Mouse (Mus musculus): ENCODE data around the gene Papolb. TPM values are rescaled to one million over a fixed set of nuclear protein-coding genes. Genes with fewer than 3 reads are reported as not detected.
A peak's percentile ranks its signal among the peaks of the same experiment; 100 is the strongest.

Gene Papolb
- polyA plus RNA-seq, 1 experiment from 2014 or later, result not detected

DNA sequence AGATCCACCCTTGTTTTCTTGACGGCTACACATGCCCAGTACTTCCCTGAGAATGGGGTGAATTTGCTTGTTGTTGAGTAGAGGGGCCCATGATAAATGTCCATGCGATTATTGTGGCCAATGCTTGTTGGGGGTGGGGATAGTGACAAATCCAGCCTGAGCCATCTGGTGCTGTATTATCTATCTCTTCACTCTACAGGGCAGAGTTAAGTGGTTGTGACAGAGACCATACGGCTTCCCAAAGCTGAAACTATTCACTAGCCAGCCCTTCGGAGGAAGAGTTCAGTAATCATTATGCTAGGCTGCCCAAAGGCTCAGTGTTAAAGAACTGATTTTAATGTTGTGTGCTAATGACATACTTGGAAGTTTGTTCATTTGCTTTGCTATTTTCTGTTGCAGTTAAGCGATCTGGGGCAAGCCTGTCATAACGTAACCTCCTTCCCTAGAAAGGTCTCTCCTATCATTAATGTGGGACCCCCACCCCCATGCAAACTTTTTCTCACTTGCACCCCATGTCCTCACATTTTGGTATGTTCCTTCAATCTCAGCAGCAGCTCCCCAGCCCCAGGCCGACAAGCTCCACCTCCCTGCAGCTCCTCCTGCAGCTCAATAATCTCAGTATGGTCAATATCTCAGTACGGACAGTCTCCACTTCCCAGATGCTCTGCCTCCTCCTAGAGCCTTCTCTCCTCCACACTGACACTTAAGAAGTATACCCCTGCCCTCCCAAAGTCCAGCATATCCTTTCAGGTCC lies 5.0 kb downstream of the Papolb start:
- Histone ChIP-seq H3K36me3 (ENCODE audit: control insufficient read depth, insufficient read depth, low read length) (no peaks in the 10 kb centered on the region), H3K9me3 (replicated peaks; ENCODE audit: control insufficient read depth, low read length) (no peaks in the 10 kb centered on the region), H3K27me3 (ENCODE audit: control insufficient read depth, insufficient read depth, low read length) (peaks cover under 1% of the 10 kb centered on the region; the same call in 1 of the 2 replicates), H3K9ac (ENCODE audit: low read length) (no peak overlapping the region), H3K27ac (ENCODE audit: low read length) (peak overlapping the region; percentile 56), H3K4me1 (ENCODE audit: control insufficient read depth, insufficient read depth, low read length) (no peaks in the 10 kb centered on the region), H3K4me3 (replicated peaks; ENCODE audit: low read length) (no peak overlapping the region), H3K4me2 (ENCODE audit: low read depth, low read length) (no peak overlapping the region)
- 0 out of 2 replicates have a peak, but pooled peaks have one; percentile 7 for ATAC-seq (ENCODE audit: insufficient read depth, low FRiP score)
- WGBS, result 55% methylated on average over 8 of the region's 8 CpGs

GRCm38 (mm10) chr5:142521195-142521866 lies 8.5 kb downstream of the Papolb start:
- no peaks in the 10 kb centered on the region for H3K27me3 ChIP-seq (ENCODE audit: control insufficient read depth, insufficient read depth, low read length)
- H3K4me1 ChIP-seq (ENCODE audit: control insufficient read depth, insufficient read depth, low read length), result no peaks in the 10 kb centered on the region
- no peak for ATAC-seq (ENCODE audit: insufficient read depth, low FRiP score)
- no peaks in the 10 kb centered on the region for H3K9me3 ChIP-seq (replicated peaks; ENCODE audit: control insufficient read depth, low read length)
- WGBS, result 81% methylated on average over 11 of the region's 11 CpGs
- H3K36me3 ChIP-seq (ENCODE audit: control insufficient read depth, insufficient read depth, low read length), result no peaks in the 10 kb centered on the region
- no peak overlapping the region for H3K27ac ChIP-seq (ENCODE audit: low read length)
- H3K4me3 ChIP-seq (replicated peaks; ENCODE audit: low read length), result no peak overlapping the region
- no peak overlapping the region for H3K9ac ChIP-seq (ENCODE audit: low read length)
- H3K4me2 ChIP-seq (ENCODE audit: low read depth, low read length), result no peak overlapping the region

GRCm38 (mm10) chr5:142520360-142520759 lies 9.5 kb downstream of the Papolb start:
- H3K27me3 ChIP-seq (ENCODE audit: control insufficient read depth, insufficient read depth, low read length), result no peaks in the 10 kb centered on the region
- H3K9ac ChIP-seq (ENCODE audit: low read length), result no peak overlapping the region
- no peaks in the 10 kb centered on the region for H3K9me3 ChIP-seq (replicated peaks; ENCODE audit: control insufficient read depth, low read length)
- no peaks in the 10 kb centered on the region for H3K36me3 ChIP-seq (ENCODE audit: control insufficient read depth, insufficient read depth, low read length)
- no peaks in the 10 kb centered on the region for H3K4me1 ChIP-seq (ENCODE audit: control insufficient read depth, insufficient read depth, low read length)
- no peak overlapping the region for H3K4me3 ChIP-seq (replicated peaks; ENCODE audit: low read length)
- 64% methylated on average over 4 of the region's 4 CpGs for WGBS
- no peak overlapping the region for H3K4me2 ChIP-seq (ENCODE audit: low read depth, low read length)
- ATAC-seq (ENCODE audit: insufficient read depth, low FRiP score), result no peak
- H3K27ac ChIP-seq (ENCODE audit: low read length), result no peak overlapping the region

DNA sequence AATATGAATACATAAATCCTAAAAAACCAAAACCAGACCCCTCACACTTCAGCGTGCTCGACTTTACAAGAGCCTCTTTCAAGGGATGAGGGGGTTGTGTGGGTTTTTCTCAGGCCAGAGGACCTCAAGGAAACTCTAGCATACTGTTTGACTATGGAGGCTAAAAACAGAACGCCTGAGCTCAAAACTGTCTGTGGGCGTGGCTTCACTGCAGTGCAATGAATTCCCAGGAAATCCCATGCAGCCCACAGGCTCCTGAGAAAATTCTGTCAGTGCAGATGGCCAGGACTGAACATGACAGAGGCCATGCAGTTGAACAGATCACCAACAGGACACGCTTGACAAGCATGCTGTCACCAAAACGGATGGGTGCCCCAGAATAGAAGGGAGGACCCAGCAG lies 10.9 kb downstream of the Papolb start:
- WGBS, result 47% methylated on average over 6 of the region's 6 CpGs
- Histone ChIP-seq H3K9ac (ENCODE audit: low read length) (no peak overlapping the region), H3K36me3 (ENCODE audit: control insufficient read depth, insufficient read depth, low read length) (no peaks in the 10 kb centered on the region), H3K4me2 (ENCODE audit: low read depth, low read length) (no peak overlapping the region), H3K4me1 (ENCODE audit: control insufficient read depth, insufficient read depth, low read length) (no peaks in the 10 kb centered on the region), H3K4me3 (replicated peaks; ENCODE audit: low read length) (no peak overlapping the region), H3K27me3 (ENCODE audit: control insufficient read depth, insufficient read depth, low read length) (no peaks in the 10 kb centered on the region), H3K27ac (ENCODE audit: low read length) (no peak overlapping the region), H3K9me3 (replicated peaks; ENCODE audit: control insufficient read depth, low read length) (no peaks in the 10 kb centered on the region)
- no peak for ATAC-seq (ENCODE audit: insufficient read depth, low FRiP score)

GRCm38 (mm10) chr5:142512112-142512511 lies 17.8 kb downstream of the Papolb start:
- Histone ChIP-seq H3K4me1 (ENCODE audit: control insufficient read depth, insufficient read depth, low read length) (peaks cover 8% of the 10 kb centered on the region; the same call in 1 of the 2 replicates), H3K4me3 (replicated peaks; ENCODE audit: low read length) (no peak overlapping the region), H3K27ac (ENCODE audit: low read length) (no peak overlapping the region), H3K4me2 (ENCODE audit: low read depth, low read length) (no peak overlapping the region), H3K36me3 (ENCODE audit: control insufficient read depth, insufficient read depth, low read length) (no peaks in the 10 kb centered on the region), H3K27me3 (ENCODE audit: control insufficient read depth, insufficient read depth, low read length) (no peaks in the 10 kb centered on the region), H3K9ac (ENCODE audit: low read length) (no peak overlapping the region), H3K9me3 (replicated peaks; ENCODE audit: control insufficient read depth, low read length) (no peaks in the 10 kb centered on the region)
- no peak for ATAC-seq (ENCODE audit: insufficient read depth, low FRiP score)
- WGBS, result 74% methylated on average over 4 of the region's 4 CpGs

DNA sequence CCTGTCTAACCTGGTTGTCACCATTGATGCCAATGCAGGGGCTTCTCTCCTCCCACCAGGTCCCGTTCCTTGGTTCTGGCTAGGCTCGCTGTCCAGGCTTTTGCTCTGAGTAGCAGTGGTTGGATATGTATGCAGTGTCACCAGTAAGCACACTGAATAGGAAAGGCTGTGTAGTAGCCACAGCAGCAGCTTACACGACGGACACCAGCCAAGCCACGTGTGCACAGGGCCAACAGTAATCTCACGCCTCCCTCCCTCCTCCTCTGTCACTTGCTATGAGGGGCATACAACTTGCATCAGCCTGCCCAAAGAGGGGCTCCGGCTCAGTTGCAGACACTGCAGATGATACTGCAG lies 19.8 kb downstream of the Papolb start:
- Histone ChIP-seq H3K9ac (ENCODE audit: low read length) (no peak overlapping the region), H3K4me3 (replicated peaks; ENCODE audit: low read length) (no peak overlapping the region), H3K36me3 (ENCODE audit: control insufficient read depth, insufficient read depth, low read length) (no peaks in the 10 kb centered on the region), H3K4me2 (ENCODE audit: low read depth, low read length) (no peak overlapping the region), H3K27me3 (ENCODE audit: control insufficient read depth, insufficient read depth, low read length) (no peaks in the 10 kb centered on the region), H3K9me3 (replicated peaks; ENCODE audit: control insufficient read depth, low read length) (no peaks in the 10 kb centered on the region), H3K27ac (ENCODE audit: low read length) (no peak overlapping the region), H3K4me1 (ENCODE audit: control insufficient read depth, insufficient read depth, low read length) (peaks cover 8% of the 10 kb centered on the region; the same call in 1 of the 2 replicates)
- 66% methylated on average over 7 of the region's 7 CpGs for WGBS
- no peak for ATAC-seq (ENCODE audit: insufficient read depth, low FRiP score)

- Histone ChIP-seq H3K27ac (ENCODE audit: low read length) (no peak overlapping the region), H3K36me3 (ENCODE audit: control insufficient read depth, insufficient read depth, low read length) (no peaks in the 10 kb centered on the region), H3K9ac (ENCODE audit: low read length) (no peak overlapping the region), H3K27me3 (ENCODE audit: control insufficient read depth, insufficient read depth, low read length) (no peaks in the 10 kb centered on the region), H3K4me3 (replicated peaks; ENCODE audit: low read length) (no peak overlapping the region), H3K4me1 (ENCODE audit: control insufficient read depth, insufficient read depth, low read length) (peaks cover 8% of the 10 kb centered on the region; the same call in 1 of the 2 replicates), H3K4me2 (ENCODE audit: low read depth, low read length) (no peak overlapping the region), H3K9me3 (replicated peaks; ENCODE audit: control insufficient read depth, low read length) (no peaks in the 10 kb centered on the region)
- WGBS, result 29% methylated on average over 15 of the region's 15 CpGs
- ATAC-seq (ENCODE audit: insufficient read depth, low FRiP score), result no peak
Measured at GRCm38 (mm10) chr5:142509141-142510060, 20.5 kb downstream of the Papolb start.

GRCm38 (mm10) chr5:142505695-142506423 lies 24.0 kb downstream of the Papolb start:
- peaks cover 8% of the 10 kb centered on the region; the same call in 1 of the 2 replicates for H3K4me1 ChIP-seq (ENCODE audit: control insufficient read depth, insufficient read depth, low read length)
- H3K27me3 ChIP-seq (ENCODE audit: control insufficient read depth, insufficient read depth, low read length), result no peaks in the 10 kb centered on the region
- no peak overlapping the region for H3K27ac ChIP-seq (ENCODE audit: low read length)
- H3K4me3 ChIP-seq (replicated peaks; ENCODE audit: low read length), result no peak overlapping the region
- no peaks in the 10 kb centered on the region for H3K36me3 ChIP-seq (ENCODE audit: control insufficient read depth, insufficient read depth, low read length)
- ATAC-seq (ENCODE audit: insufficient read depth, low FRiP score), result no peak
- H3K4me2 ChIP-seq (ENCODE audit: low read depth, low read length), result no peak overlapping the region
- H3K9me3 ChIP-seq (replicated peaks; ENCODE audit: control insufficient read depth, low read length), result no peaks in the 10 kb centered on the region
- no peak overlapping the region for H3K9ac ChIP-seq (ENCODE audit: low read length)
- 73% methylated on average over 3 of the region's 3 CpGs for WGBS
